Mouse (Mus musculus) CH12.LX (cell line): ENCODE measurements around the gene Stt3b. TPM values are rescaled to one million over a fixed set of nuclear protein-coding genes. Genes with fewer than 3 reads are reported as not detected.

ENCODE experiments used
- DNase-seq: peaks from one replicate; pipeline ENCODE4 v3.0.0-alpha.2; 2013; ENCODE audit errors: extremely low read depth
- H3K27ac ChIP-seq: 2 replicates; pipeline ENCODE4 v1.5.1; 2012; ENCODE audit warnings: low read depth, mild to moderate bottlenecking, control low read depth, moderate library complexity; ENCODE audit not compliant: insufficient read depth
- H3K27me3 ChIP-seq: replicated peaks from 2 replicates; pipeline ENCODE3; 2012; ENCODE audit warnings: inconsistent platforms
- H3K36me3 ChIP-seq, 2 experiments: replicated peaks in 1 of 2; 2 replicates each; pipeline versions ENCODE3 to v1.6.1; 2012; ENCODE audit warnings: inconsistent platforms in 1 of 2, low read length in 1 of 2, mild to moderate bottlenecking in 1 of 2, mixed read lengths in 1 of 2, moderate library complexity in 1 of 2; ENCODE audit not compliant: control insufficient read depth in 1 of 2, insufficient read depth in 1 of 2
- H3K4me1 ChIP-seq, 2 experiments: 2 replicates each; pipeline ENCODE4 v1.6.1; 2012; ENCODE audit warnings: inconsistent platforms in 1 of 2, moderate library complexity in 1 of 2; ENCODE audit not compliant: insufficient read depth in 2 of 2, control insufficient read depth in 1 of 2
- H3K4me2 ChIP-seq: 2 replicates; pipeline ENCODE4 v1.6.1; 2012; ENCODE audit warnings: low read depth, mild to moderate bottlenecking, control low read depth; ENCODE audit not compliant: poor library complexity, insufficient read depth, severe bottlenecking
- H3K4me3 ChIP-seq, 3 experiments: fragments of 150-350 bp in 1 of 3; sonication (generic) in 1 of 3; replicated peaks in 1 of 3; 2 replicates each; pipeline versions ENCODE3 to v1.5.1; 2011 to 2012; ENCODE audit warnings: low read depth in 2 of 3, low read length in 2 of 3, mild to moderate bottlenecking in 2 of 3, moderate library complexity in 2 of 3, control low read depth in 1 of 3, improper control_type of control experiment in 1 of 3, inconsistent platforms in 1 of 3, mixed read lengths in 1 of 3; ENCODE audit not compliant: poor library complexity in 1 of 3
- H3K79me2 ChIP-seq: replicated peaks from 2 replicates; pipeline ENCODE4 v1.6.1; 2012; ENCODE audit warnings: mild to moderate bottlenecking, moderate library complexity; ENCODE audit not compliant: control insufficient read depth, poor library complexity, insufficient read depth, severe bottlenecking; ENCODE audit errors: extremely low read depth
- H3K9ac ChIP-seq: 2 replicates; pipeline ENCODE4 v1.6.1; 2012; ENCODE audit warnings: low read depth, mild to moderate bottlenecking, control low read depth, moderate library complexity; ENCODE audit not compliant: insufficient read depth
- H3K9me3 ChIP-seq: replicated peaks from 2 replicates; pipeline ENCODE3; 2012; ENCODE audit warnings: low read length, inconsistent platforms, mixed read lengths
- BHLHE40 ChIP-seq: IDR thresholded peaks from 2 replicates; pipeline ENCODE4 v1.6.1; 2011; ENCODE audit warnings: mild to moderate bottlenecking, low read depth, low read length, improper control_type of control experiment
- CHD1 ChIP-seq: IDR thresholded peaks from 2 replicates; pipeline ENCODE4 v1.6.1; 2012; ENCODE audit warnings: low read depth, low read length, improper control_type of control experiment, inconsistent platforms
- CHD2 ChIP-seq: IDR thresholded peaks from 2 replicates; pipeline ENCODE4 v1.6.1; 2011; ENCODE audit warnings: low read length, improper control_type of control experiment
- CTCF ChIP-seq, 2 experiments: IDR thresholded peaks in 1 of 2; conservative IDR thresholded peaks in 1 of 2; 2 replicates each; pipeline ENCODE4 v1.5.1; 2011 to 2012; ENCODE audit warnings: low read depth in 2 of 2, low read length in 2 of 2, improper control_type of control experiment in 1 of 2, inconsistent platforms in 1 of 2, mild to moderate bottlenecking in 1 of 2, moderate library complexity in 1 of 2
- E2F4 ChIP-seq: IDR thresholded peaks from 2 replicates; pipeline ENCODE4 v1.6.1; 2011; ENCODE audit warnings: low read depth, low read length, improper control_type of control experiment; ENCODE audit not compliant: insufficient replicate concordance
- ELF1 ChIP-seq: IDR thresholded peaks from 2 replicates; pipeline ENCODE4 v1.6.1; 2014; ENCODE audit warnings: low read depth, mild to moderate bottlenecking, inconsistent platforms, low read length, improper control_type of control experiment
- EP300 ChIP-seq: IDR thresholded peaks from 2 replicates; pipeline ENCODE4 v1.6.1; 2011; ENCODE audit warnings: low read length, improper control_type of control experiment
- JUN ChIP-seq: IDR thresholded peaks from 2 replicates; pipeline ENCODE4 v1.6.1; 2011; ENCODE audit warnings: low read depth, mild to moderate bottlenecking, low read length, improper control_type of control experiment, moderate library complexity; ENCODE audit not compliant: insufficient read depth
- KAT2A ChIP-seq: IDR thresholded peaks from 2 replicates; pipeline ENCODE4 v1.6.1; 2012; ENCODE audit warnings: low read length, improper control_type of control experiment, inconsistent platforms; ENCODE audit not compliant: insufficient replicate concordance
- MAFK ChIP-seq: IDR thresholded peaks from 2 replicates; pipeline ENCODE4 v1.6.1; 2011; ENCODE audit warnings: low read length, improper control_type of control experiment; ENCODE audit not compliant: insufficient replicate concordance
- MAX ChIP-seq: IDR thresholded peaks from 2 replicates; pipeline ENCODE4 v1.6.1; 2011; ENCODE audit warnings: low read length, improper control_type of control experiment
- MAZ ChIP-seq: IDR thresholded peaks from 2 replicates; pipeline ENCODE4 v1.6.1; 2012; ENCODE audit warnings: low read depth, mild to moderate bottlenecking, inconsistent platforms, low read length, improper control_type of control experiment, moderate library complexity
- MEF2A ChIP-seq: IDR thresholded peaks from 2 replicates; pipeline ENCODE4 v1.6.1; 2014; ENCODE audit warnings: low read depth, mild to moderate bottlenecking, inconsistent platforms, low read length, improper control_type of control experiment, borderline replicate concordance
- MXI1 ChIP-seq: IDR thresholded peaks from 2 replicates; pipeline ENCODE4 v1.6.1; 2011; ENCODE audit warnings: mild to moderate bottlenecking, low read depth, low read length, improper control_type of control experiment
- PAX5 ChIP-seq: IDR thresholded peaks from 2 replicates; pipeline ENCODE4 v1.6.1; 2012; ENCODE audit warnings: low read length, inconsistent platforms, mixed read lengths
- POLR2AphosphoS2 ChIP-seq: IDR thresholded peaks from 2 replicates; pipeline ENCODE4 v1.6.1; 2011; ENCODE audit warnings: low read depth, low read length, improper control_type of control experiment
- RAD21 ChIP-seq: IDR thresholded peaks from 2 replicates; pipeline ENCODE4 v1.6.1; 2011; ENCODE audit warnings: low read depth, mild to moderate bottlenecking, low read length, improper control_type of control experiment, moderate library complexity
- RCOR1 ChIP-seq: conservative IDR thresholded peaks from 2 replicates; pipeline ENCODE4 v1.6.1; 2012; ENCODE audit warnings: low read depth, mild to moderate bottlenecking, inconsistent platforms, low read length, improper control_type of control experiment
- SIN3A ChIP-seq: IDR thresholded peaks from 2 replicates; pipeline ENCODE4 v1.6.1; 2012; ENCODE audit warnings: low read length, improper control_type of control experiment, inconsistent platforms
- UBTF ChIP-seq: IDR thresholded peaks from 2 replicates; pipeline ENCODE4 v1.6.1; 2012; ENCODE audit warnings: low read depth, mild to moderate bottlenecking, inconsistent platforms, low read length, improper control_type of control experiment, moderate library complexity
- ZC3H11A ChIP-seq: IDR thresholded peaks from 2 replicates; pipeline ENCODE4 v1.6.1; 2012; ENCODE audit warnings: low read depth, mild to moderate bottlenecking, inconsistent platforms, low read length, improper control_type of control experiment
- ZKSCAN1 ChIP-seq: IDR thresholded peaks from 2 replicates; pipeline ENCODE4 v1.6.1; 2012; ENCODE audit warnings: low read depth, inconsistent platforms, low read length, improper control_type of control experiment, borderline replicate concordance
- ZNF384 ChIP-seq: IDR thresholded peaks from 2 replicates; pipeline ENCODE4 v1.6.1; 2012; ENCODE audit warnings: low read depth, low read length, improper control_type of control experiment, inconsistent platforms
- dilution Hi-C: fragments of 300-500 bp; cut with MboI; formaldehyde crosslinking; loops from 2 replicates; pipeline ENCODE4 v1.14.3; 2020; ENCODE audit warnings: low sequenced_read_pairs; ENCODE audit not compliant: extremely low pct_unique_long_range_greater_than_20kb, extremely low pct_ligation_motif_present
- in situ Hi-C: fragments of 300-500 bp; cut with MboI; formaldehyde crosslinking; loops from 3 replicates; pipeline ENCODE4 v1.14.3; 2019; ENCODE audit warnings: low sequenced_read_pairs, low pct_ligation_motif_present, low pct_unique_long_range_greater_than_20kb, mixed read lengths
- polyA plus RNA-seq: library from polyadenylated mRNA; unstranded; fragments of >175 nt; gene quantifications from 2 replicates; pipeline ENCODE4 v1.2.1, GENCODE M21; 2012; ENCODE audit warnings: low read depth; ENCODE audit not compliant: insufficient read length
- total RNA-seq, 2 experiments: library from RNA; depleted of rRNA; stranded (reverse); fragments of 300-350 nt in 1 of 2; fragments of >200 nt in 1 of 2; gene quantifications; 2 replicates each; pipeline ENCODE4 v1.2.3; 2012 to 2014

The Stt3b gene
- total and polyA plus RNA-seq, 3 experiments: 103 to 155 (median 118) TPM

- dilution Hi-C loops (no loop called here), in situ Hi-C loops (no loop called here)
- no peak overlapping the region for H3K9ac ChIP-seq
Observed at GRCm38 (mm10) chr9:115233721-115234120, 76.5 kb downstream of the Stt3b start.

GRCm38 (mm10) chr9:115231476-115231875 lies 78.7 kb downstream of the Stt3b start:
- no peak for DNase-seq
- Histone ChIP-seq H3K27me3 (no peaks in the 10 kb centered on the region), H3K27ac (no peak overlapping the region), H3K4me3 (no peak overlapping the region), H3K4me1 (peaks cover 0 to 11% of the 10 kb centered on the region in 2 experiments; a peak in 1 of 4 replicates), H3K9me3 (no peaks in the 10 kb centered on the region), H3K4me2 (no peak overlapping the region), H3K36me3 (no peaks in the 10 kb centered on the region), H3K79me2 (no peaks in the 10 kb centered on the region), H3K9ac (no peak overlapping the region)
- in situ Hi-C loops: no loop called here
- TF ChIP-seq MAFK: no peak
- no peak for TF ChIP-seq ZNF384
- no peak for TF ChIP-seq POLR2AphosphoS2
- no peak for TF ChIP-seq KAT2A
- no peak for TF ChIP-seq CHD2
- no peak for TF ChIP-seq EP300
- TF ChIP-seq ZKSCAN1: no peak
- TF ChIP-seq CHD1: no peak
- no peak for TF ChIP-seq PAX5
- no peak for TF ChIP-seq CTCF (conservative IDR thresholded peaks at IDR 0.05 in 1 of 2, IDR thresholded peaks at IDR 0.05 in 1 of 2; ENCODE audit: low read depth in 2 of 2, low read length in 2 of 2)
- no peak for TF ChIP-seq MAX
- no peak for TF ChIP-seq ZC3H11A
- no peak for TF ChIP-seq BHLHE40
- no peak for TF ChIP-seq E2F4
- TF ChIP-seq RCOR1: no peak
- no peak for TF ChIP-seq SIN3A
- TF ChIP-seq RAD21: no peak
- dilution Hi-C loops: no loop called here

More at GRCm38 (mm10) chr9:115233721-115234120, 76.5 kb downstream of the Stt3b start:
- no peaks in the 10 kb centered on the region for H3K27me3 ChIP-seq
- H3K4me3 ChIP-seq: no peak overlapping the region
- DNase-seq: no peak
- TF ChIP-seq SIN3A (no peak), POLR2AphosphoS2 (no peak), JUN (no peak), MXI1 (no peak), MEF2A (no peak), CHD2 (no peak), MAFK (no peak), MAZ (no peak), UBTF (no peak), ELF1 (no peak), RCOR1 (no peak)
- peaks cover 0 to under 1% of the 10 kb centered on the region in 2 experiments for H3K36me3 ChIP-seq
- no peak overlapping the region for H3K27ac ChIP-seq
- peaks cover 0 to 11% of the 10 kb centered on the region in 2 experiments; a peak in 1 of 4 replicates for H3K4me1 ChIP-seq
- H3K9me3 ChIP-seq: no peaks in the 10 kb centered on the region
- H3K4me2 ChIP-seq: no peak overlapping the region
- H3K79me2 ChIP-seq: no peaks in the 10 kb centered on the region
